Mouse (Mus musculus): ENCODE measurements at regions not wholly inside any gene's neighbourhood (a gene's known extent, or its start where the extent isn't known, plus 50 kb on each side); places are given as distances from the start of the nearest gene placed in this dataset.

DNA sequence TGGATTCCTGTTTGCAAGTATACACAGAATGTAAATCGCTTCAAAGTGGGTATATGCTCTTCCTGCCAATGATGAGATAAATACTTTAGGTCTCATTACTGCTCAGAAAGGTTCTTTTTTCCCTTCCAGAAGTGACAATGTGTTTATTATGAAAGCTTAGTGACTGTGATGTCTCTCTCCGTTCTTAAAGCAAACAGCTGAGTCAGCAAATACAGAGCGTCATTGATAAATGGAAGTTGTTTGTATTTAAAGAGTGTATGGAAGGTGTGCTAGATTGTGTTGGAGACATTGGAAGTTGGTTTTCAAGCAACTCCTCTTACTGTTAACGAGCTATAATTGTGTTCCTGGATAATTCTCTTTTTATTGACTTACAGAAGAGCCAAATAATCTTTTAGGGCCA is 408.0 kb downstream of the Prr30 start:
- DNase-seq: no peak
- intact Hi-C loops (cut with DNase I): no loop called here

DNA sequence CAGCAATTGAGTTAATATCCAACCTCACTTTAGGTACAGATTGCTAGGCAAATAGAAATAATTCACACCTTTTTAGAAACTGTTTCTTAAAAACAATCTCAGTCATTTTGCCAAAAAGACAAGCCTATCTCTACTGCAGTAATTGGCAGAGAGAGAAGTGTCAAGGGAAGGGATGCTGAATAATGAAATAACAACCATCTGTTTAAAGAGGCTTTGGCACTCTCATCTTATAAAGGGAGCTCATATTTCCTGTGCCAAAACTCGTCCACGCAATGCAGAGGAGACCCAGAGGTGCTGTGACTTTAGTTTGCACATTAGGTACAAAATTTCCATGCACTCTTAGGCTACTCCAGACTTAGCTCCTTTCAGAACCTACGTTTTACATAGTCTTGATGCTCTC is 418.2 kb downstream of the Prr30 start:
- intact Hi-C loops (cut with DNase I): no loop called here
- no peak for DNase-seq

DNA sequence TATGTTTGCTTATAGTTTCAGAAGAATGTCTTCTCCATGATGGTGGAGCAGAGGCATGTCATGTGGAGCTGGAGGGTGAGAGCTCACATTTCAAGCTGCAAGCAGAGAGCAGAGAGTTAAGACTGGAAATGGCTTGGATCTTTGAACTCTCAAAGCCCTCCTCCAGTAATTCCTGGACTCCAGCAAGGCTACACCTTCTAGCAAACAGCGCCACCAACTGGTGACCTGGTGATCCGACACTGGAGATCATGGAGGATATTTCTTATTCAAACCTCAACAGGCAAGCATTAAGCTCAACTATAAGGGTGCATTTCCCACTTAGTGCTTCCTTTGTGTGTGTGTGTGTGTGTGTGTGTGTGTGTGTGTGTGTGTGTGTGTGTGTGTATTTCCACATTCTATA is 446.2 kb downstream of the Prr30 start:
- intact Hi-C loops (cut with DNase I): no loop called here
- DNase-seq: no peak

DNA sequence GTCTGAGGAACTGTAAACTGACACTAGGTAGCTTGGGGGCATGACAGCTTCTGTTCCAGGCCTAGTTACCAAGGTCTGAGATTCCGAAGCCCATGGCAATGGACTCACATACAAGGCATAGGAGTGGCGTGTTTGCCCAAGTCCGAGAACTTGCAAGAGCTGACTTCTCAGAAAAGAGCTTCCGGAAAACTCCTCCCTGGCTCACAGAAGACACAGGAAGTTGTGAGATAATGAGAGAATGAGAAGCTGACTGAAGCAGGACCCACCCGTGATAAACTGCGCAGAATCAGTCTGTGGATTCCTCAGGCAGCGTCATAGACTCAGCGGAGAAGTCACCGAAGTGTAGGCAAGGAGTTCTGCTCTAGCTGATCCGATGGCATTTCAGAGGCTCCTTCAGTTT is 447.4 kb downstream of the Prr30 start:
- DNase-seq: no peak
- intact Hi-C loops (cut with DNase I): no loop called here

DNA sequence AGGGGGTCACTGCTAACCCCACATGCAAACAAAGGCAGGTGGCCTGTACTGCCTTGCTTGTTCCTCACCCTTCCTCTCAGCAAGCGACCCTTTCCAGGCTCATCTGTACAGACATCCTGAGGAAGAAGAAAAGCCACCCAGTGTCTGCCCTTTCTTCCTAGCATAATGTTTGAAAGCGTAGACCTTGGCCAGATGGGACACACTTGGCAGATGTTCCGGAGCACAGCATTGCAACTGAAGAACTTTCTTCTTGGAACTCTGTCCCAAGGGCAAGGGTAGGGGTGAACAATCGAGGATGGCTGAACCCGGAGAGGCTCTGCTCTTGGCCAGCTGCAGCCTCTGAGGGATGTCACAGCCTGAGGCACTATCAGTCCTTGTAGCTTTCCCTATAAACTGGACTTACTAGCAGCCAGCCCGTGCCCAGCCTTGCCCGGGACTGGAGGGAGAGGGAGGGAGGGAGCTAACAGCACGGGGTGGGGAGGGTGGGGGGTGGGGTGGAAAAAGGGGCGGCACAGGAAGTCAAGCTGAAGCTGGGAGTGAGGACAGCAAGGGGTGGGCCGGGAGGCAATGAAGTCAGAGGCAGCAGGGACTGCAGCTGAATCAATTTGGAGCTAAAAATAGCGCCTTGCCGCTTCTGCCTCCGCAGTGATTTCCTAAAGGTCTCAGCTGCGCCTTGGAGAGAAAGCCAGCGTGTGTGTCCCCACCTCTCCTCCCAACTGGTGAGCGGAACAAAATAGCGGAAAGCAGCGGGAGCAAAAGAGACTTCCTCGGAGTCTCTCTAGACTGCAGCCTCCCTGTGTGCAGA is 450.2 kb downstream of the Prr30 start:
- peak; percentile 36 to 44 for DNase-seq
- intact Hi-C loops (cut with DNase I): no loop called here

DNA sequence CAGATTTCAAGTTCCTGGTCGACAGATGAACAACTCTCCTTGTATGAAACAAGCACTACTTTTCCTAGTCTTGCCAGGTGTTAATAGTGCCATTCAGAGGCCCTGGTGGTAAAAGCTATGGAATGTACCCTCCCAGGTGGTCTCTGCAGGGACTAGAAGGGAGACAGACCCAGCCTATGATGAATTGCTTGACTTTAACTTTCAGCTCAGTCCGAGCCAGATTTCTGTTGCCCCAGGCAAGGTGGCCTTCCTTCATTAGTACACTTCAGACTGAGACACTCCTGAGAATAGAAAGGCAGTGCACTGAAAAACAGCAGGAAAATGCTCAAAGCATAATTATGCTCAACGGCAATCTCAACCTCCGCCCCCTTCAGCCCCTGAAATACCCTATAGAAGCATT is 450.8 kb upstream of the Klf12 start:
- intact Hi-C loops (cut with DNase I): no loop called here
- no peak for DNase-seq

DNA sequence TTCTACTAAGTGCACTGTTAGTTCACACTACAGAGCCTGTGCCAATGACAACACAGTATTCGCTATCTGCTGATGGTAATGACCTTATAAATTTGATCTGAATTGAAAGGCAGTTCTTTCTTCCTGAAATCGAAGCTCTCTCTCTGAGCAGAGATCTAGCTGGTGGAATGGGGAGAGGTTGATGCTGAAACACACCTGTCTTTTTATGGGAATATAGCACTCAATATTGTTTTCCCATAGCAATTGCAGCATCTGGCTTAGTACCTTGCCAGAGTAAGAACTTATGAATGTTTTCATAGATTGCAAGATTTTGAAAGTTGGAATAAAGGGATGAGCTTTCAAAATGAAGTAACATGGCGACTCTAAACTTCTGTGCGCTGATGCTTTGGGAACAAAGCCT is 444.0 kb upstream of the Klf12 start:
- no peak for DNase-seq
- intact Hi-C loops (cut with DNase I): no loop called here

GRCm38 (mm10) chr14:100727701-100728100 is 443.2 kb upstream of the Klf12 start:
- intact Hi-C loops (cut with DNase I): no loop called here
- no peak for DNase-seq

DNA sequence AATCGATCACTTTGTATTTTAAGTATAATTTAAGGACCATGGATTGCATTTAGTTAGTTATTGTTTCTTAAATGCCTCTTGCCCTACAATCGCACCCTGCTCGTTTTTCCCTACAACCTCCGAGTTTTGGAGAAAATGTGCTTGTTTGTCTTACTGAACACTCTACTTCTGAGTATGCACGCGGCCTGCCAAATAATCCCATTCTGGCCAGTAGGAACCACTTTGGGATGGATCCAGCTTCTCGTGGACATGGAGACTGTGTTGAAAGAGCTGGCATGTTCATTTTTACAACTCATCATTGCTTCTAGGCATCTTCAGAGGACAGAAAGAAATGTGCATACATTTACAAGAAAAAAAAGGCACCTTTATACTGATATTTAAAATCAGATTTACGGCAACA is 440.5 kb upstream of the Klf12 start:
- intact Hi-C loops (cut with DNase I): no loop called here
- no peak for DNase-seq

DNA sequence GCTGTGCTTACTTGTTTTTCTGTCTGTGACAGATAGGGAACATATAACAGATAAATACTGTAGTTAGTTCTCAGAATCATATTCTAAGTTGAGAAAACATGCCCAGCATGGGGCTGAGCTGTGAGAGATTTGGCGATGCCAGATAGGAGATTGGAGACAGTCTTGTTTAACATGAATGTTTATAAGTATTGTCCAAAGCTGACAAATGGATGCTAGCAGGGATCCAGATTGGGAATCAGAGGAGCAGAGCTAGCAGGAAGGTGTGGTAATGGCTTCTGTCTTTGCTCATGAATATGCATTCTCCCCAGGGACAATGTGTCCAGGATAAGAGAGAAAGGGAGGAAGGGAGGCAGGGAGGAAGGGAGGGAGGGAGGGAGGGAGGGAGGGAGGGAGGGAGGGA is 436.2 kb upstream of the Klf12 start:
- no peak for DNase-seq
- intact Hi-C loops (cut with DNase I): no loop called here

- DNase-seq: no peak
- intact Hi-C loops (cut with DNase I): no loop called here
These were observed 430.5 kb upstream of the Klf12 start for GRCm38 (mm10) chr14:100714952-100715351.

- intact Hi-C loops (cut with DNase I): no loop called here
These were observed 429.6 kb upstream of the Klf12 start for GRCm38 (mm10) chr14:100713999-100714471.

GRCm38 (mm10) chr14:100713592-100713991 is 429.1 kb upstream of the Klf12 start:
- DNase-seq: no peak
- intact Hi-C loops (cut with DNase I): no loop called here

More at GRCm38 (mm10) chr14:100713999-100714471, 429.6 kb upstream of the Klf12 start:
- no peak for DNase-seq

DNA sequence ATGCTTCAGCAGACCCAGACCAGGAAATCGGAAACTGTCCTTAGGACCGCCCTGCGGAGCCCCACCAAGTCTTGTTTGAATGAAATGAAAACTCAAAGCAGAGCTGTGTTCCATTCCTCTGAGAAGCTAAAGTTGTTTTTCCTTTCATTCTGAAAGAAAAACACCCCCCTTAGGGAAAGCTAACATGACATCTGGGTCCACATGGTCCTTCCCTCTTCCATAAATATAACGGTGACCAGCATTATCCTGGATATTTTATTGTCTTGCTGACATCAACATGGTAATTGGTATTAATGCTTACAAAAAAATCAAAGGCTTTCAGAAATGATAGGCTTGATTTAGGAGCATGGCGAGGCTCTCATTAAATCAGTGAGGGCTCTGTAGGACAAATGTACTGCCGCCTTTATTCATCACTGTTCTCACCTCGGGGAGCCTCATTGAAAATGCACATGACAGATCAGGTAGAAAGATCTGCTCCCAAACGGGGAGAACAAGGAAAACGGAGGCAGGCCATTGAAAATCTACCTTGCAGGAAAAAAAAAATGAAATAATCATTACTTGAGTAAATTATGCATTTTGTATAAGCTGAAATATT is 381.0 kb upstream of the Klf12 start:
- no peak for DNase-seq
- intact Hi-C loops (cut with DNase I): no loop called here

DNA sequence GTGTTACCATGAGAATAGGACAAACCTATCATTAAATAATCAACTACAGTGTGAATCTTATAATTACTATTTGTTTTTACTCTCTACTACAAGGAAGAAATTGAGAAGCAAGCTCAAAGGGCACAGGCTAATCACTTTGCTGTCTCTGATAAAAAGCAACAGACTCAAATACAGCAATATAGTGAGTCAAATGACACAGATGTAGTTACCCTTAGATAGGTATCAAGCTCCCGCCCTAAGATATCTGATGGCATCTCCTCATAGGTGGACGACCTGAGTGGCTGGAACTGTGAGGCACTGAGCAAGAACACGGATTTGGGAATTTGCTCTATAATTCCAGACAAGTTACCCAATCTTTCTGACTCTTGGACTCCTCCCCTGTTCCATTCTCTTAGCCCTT is 379.7 kb upstream of the Klf12 start:
- DNase-seq: no peak
- intact Hi-C loops (cut with DNase I): no loop called here

DNA sequence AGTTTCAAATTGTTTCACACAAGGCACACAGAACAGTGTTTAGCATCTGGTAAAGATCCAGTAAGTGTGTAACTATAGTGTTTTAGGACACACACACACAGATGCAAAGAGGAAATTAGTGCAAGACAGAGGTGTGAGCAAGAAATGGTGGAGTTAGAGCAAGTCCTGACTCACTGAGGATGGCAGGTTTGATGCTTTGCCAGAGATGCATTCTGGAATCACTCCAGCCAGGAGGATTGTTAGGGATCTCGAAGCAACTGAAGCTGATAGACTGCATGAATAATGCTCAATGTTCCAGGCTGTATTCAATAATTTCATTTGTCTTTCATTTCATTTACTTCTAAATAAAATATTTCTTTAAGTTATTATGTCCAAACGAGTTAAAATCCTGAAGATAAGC is 357.6 kb upstream of the Klf12 start:
- intact Hi-C loops (cut with DNase I): no loop called here
- no peak for DNase-seq

DNA sequence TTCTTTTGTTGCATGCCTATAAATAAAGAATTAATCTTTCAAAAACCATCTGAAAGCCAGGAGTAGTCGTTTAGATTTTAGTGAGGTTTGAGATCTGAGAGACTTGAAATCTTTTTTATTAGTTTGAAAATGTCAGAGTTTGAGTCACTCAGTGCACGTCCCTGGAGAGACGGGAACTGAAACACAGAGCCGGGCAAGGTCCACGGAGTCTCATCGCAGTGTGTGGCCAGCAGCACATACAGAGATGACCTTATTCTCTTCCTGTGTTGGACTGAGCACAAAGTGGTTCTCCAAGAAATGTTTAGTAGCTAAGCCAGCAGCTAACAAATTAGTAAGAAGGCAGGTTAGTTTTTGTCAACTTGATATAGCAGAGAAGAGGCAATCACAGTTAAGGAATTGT is 350.0 kb upstream of the Klf12 start:
- DNase-seq: no peak
- intact Hi-C loops (cut with DNase I): no loop called here

- intact Hi-C loops (cut with DNase I): no loop called here
- no peak for DNase-seq
These were observed 347.2 kb upstream of the Klf12 start for GRCm38 (mm10) chr14:100631676-100632075.

DNA sequence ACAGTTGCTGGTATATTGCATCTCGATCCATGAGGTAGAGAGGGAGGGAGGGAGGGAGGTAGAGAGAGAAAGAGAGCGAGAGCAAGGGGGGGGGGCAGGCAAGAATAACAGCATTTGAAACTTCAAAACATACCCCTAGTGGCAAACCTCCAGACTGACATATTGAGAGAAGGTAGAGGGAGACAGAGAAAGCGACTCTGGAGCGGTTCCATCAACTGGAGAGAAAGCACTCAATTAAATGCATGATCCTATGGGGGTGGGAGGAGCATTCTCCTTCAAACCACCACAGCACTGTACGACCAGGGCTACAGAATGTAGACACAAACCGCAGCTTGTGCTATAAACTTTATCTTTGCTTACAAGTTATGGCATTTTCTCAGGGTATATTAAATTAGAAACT is 345.7 kb upstream of the Klf12 start:
- intact Hi-C loops (cut with DNase I): no loop called here

DNA sequence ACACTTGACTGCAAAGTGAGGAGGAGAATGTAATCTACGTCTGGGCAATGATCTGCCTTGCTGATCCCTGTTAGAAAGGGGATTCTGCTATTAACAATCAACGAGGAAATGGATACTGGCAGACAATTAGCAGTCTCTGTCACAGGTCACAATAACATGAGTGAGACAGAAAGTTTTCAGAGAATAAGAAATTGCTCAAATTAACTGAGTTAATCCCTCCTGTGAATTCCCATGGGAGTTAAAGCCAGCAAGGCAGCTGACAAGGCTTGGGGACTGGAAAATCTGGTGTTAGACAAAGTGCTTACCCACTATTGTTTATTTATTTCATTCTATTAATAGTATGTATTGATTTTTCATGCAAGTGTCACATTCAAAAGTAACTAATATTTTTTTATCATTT is 343.0 kb upstream of the Klf12 start:
- no peak for DNase-seq
- intact Hi-C loops (cut with DNase I): no loop called here

More for the DNA sequence above, 345.7 kb upstream of the Klf12 start:
- DNase-seq: no peak

- intact Hi-C loops (cut with DNase I): no loop called here
- DNase-seq: no peak
These were observed 335.2 kb upstream of the Klf12 start for GRCm38 (mm10) chr14:100619656-100620030.
